ENCODE assay signal across 9 mouse cellular contexts in genomic region chr1:126568520-126569197, GRCm38 (mm10).
DNase-seq lines count a peak whose midpoint lies in the region; ATAC-seq lines count a peak whose summit lies in the region.
"Had no signal": no experiment of that assay in that cellular context is flagged by ENCODE, and none has a peak within 500 bp of the region (broad histone marks: within the 10 kb centered on the region; RNA-seq: fewer than 3 reads in every experiment).

No protein-coding gene starts in this region.

- H3K9me3 ChIP-seq in hindbrain, embryonic 16.5 days (ENCODE audit: control insufficient read depth, low read length), result no peaks in the 10 kb centered on the region

- no peak overlapping the region for H3K9ac ChIP-seq in hindbrain, embryonic 16.5 days (ENCODE audit: low read depth, low read length)

- peak; percentile 7 to 15 for DNase-seq in frontal cortex, postnatal 14 days (ENCODE audit: low spot score in 2 of 2)
- DNase-seq in ovary, postnatal 14 days (ENCODE audit: low spot score), result peak; percentile 18
- no peak for DNase-seq in ovary, adult 18-20 months (ENCODE audit: low spot score)
- DNase-seq in c-Kit-positive CD71-positive TER-119-negative erythroid progenitor cells, embryonic 14.5 days (ENCODE audit: low read depth), result peak; percentile 22
- DNase-seq in layer of hippocampus, adult 9-11 months, result peak; percentile 8
- peak; percentile 33 to 47 for DNase-seq in right cerebral cortex, postnatal 10 days (ENCODE audit: low spot score in 2 of 2)

- H3K27me3 ChIP-seq in hindbrain, embryonic 16.5 days (replicated peaks; ENCODE audit: control insufficient read depth, insufficient read depth, low read length), result no peaks in the 10 kb centered on the region

- no peaks in the 10 kb centered on the region for H3K36me3 ChIP-seq in hindbrain, embryonic 16.5 days (ENCODE audit: control insufficient read depth, insufficient read depth, low read length)

- H3K27ac ChIP-seq in hindbrain, embryonic 16.5 days (ENCODE audit: low read depth, low read length), result no peak overlapping the region

- H3K4me3 ChIP-seq in hindbrain, embryonic 16.5 days (ENCODE audit: low read length), result no peak overlapping the region
- H3K4me3 ChIP-seq: myocyte had no signal

- no peaks in the 10 kb centered on the region for H3K4me1 ChIP-seq in hindbrain, embryonic 16.5 days (ENCODE audit: control insufficient read depth, insufficient read depth, low read depth, low read length)

- ATAC-seq in frontal cortex, adult (ENCODE audit: low TSS enrichment), result no peak
- ATAC-seq in hindbrain, embryonic 16.5 days, result no peak

- 89% methylated on average over 8 of the region's 8 CpGs for WGBS in hindbrain, embryonic 16.5 days

- H3K4me2 ChIP-seq in hindbrain, embryonic 16.5 days (ENCODE audit: low read length), result no peak overlapping the region
